Mouse (Mus musculus) E14TG2a.4 (cell line): ENCODE data around the gene Eln.

Experiments
- CTCF ChIP-seq: conservative IDR thresholded peaks from 2 replicates; pipeline ENCODE4 v1.5.1; 2014; ENCODE audit warnings: low read length
- NANOG ChIP-seq: IDR thresholded peaks from 2 replicates; pipeline ENCODE4 v1.6.1; 2014; ENCODE audit warnings: borderline replicate concordance, low read length, mixed read lengths

GRCm38 (mm10) chr5:134765441-134765840, 18.3 kb upstream of the Eln start:
- TF ChIP-seq CTCF (no peak), NANOG (no peak)
